Mouse (Mus musculus): Measurements from ENCODE around the gene Foxo4.

Gene Foxo4

GRCm38 (mm10) chrX:101290111-101290510, 35.8 kb downstream of the Foxo4 start:
- DNase-seq (ENCODE audit: low read depth, low spot score): no peak

- no peak for DNase-seq (ENCODE audit: low read depth, low spot score)
These were observed 44.7 kb downstream of the Foxo4 start, which contains the start of gene Nlgn3 for GRCm38 (mm10) chrX:101299055-101299454. TSS of gene Nlgn3 (plus strand) at chrX:101299168.

- no peak for DNase-seq (ENCODE audit: low read depth, low spot score)
These were observed 45.4 kb downstream of the Foxo4 start for GRCm38 (mm10) chrX:101299473-101300426.

- no peak for DNase-seq (ENCODE audit: low read depth, low spot score)
These were observed 46.2 kb downstream of the Foxo4 start for GRCm38 (mm10) chrX:101300427-101301030.

- no peak for DNase-seq (ENCODE audit: low read depth, low spot score)
These were observed 47.3 kb downstream of the Foxo4 start for GRCm38 (mm10) chrX:101301654-101302053.

- no peak for DNase-seq (ENCODE audit: low read depth, low spot score)
These were observed 50.3 kb downstream of the Foxo4 start for GRCm38 (mm10) chrX:101304646-101305045.

- DNase-seq (ENCODE audit: low read depth, low spot score): no peak
These were observed 55.0 kb downstream of the Foxo4 start for GRCm38 (mm10) chrX:101309299-101309698.
